Mouse (Mus musculus) spleen, adult 2 months (tissue): Measurements from ENCODE around the gene Apbb1. TPM values are rescaled to one million over a fixed set of nuclear protein-coding genes. Genes with fewer than 3 reads are reported as not detected.

Source experiments
- DNase-seq, 2 experiments: peaks; one replicate each; pipeline versions ENCODE4 v3.0.0 to v3.0.0-alpha.2; 2012 to 2021; ENCODE audit warnings: low spot score in 2 of 2, low read depth in 1 of 2
- H3K27ac ChIP-seq: fragments of 200-500 bp; 2 replicates; pipeline ENCODE4 v1.5.1; 2012; ENCODE audit warnings: low read length, inconsistent platforms; ENCODE audit not compliant: insufficient read depth
- H3K27me3 ChIP-seq: fragments of 200-500 bp; 2 replicates; pipeline ENCODE4 v1.6.1; 2012; ENCODE audit warnings: mild to moderate bottlenecking, moderate library complexity, low read length, inconsistent platforms; ENCODE audit not compliant: control insufficient read depth, insufficient read depth
- H3K36me3 ChIP-seq: fragments of 200-500 bp; 2 replicates; pipeline ENCODE4 v1.6.1; 2012; ENCODE audit warnings: mild to moderate bottlenecking, low read length, inconsistent platforms; ENCODE audit not compliant: control insufficient read depth, insufficient read depth
- H3K4me1 ChIP-seq: fragments of 200-500 bp; 2 replicates; pipeline ENCODE4 v1.6.1; 2011; ENCODE audit warnings: inconsistent platforms; ENCODE audit not compliant: control insufficient read depth, insufficient read depth, insufficient read length
- H3K4me3 ChIP-seq: fragments of 200-500 bp; 2 replicates; pipeline ENCODE4 v1.5.1; 2011; ENCODE audit warnings: mild to moderate bottlenecking, inconsistent platforms; ENCODE audit not compliant: insufficient read depth, insufficient read length; ENCODE audit errors: extremely low read depth
- CTCF ChIP-seq: fragments of 200-500 bp; IDR thresholded peaks from 2 replicates; pipeline ENCODE4 v1.5.1; 2011; ENCODE audit warnings: mild to moderate bottlenecking, inconsistent platforms; ENCODE audit not compliant: insufficient read depth, insufficient read length, insufficient replicate concordance; ENCODE audit errors: extremely low read depth
- POLR2A ChIP-seq: fragments of 200-500 bp; IDR thresholded peaks from 2 replicates; pipeline ENCODE4 v1.6.1; 2011; ENCODE audit warnings: low read depth, low read length, inconsistent platforms
- WGBS: fragments of 180-500 bp; shearing (Covaris S2); methylation state at CpG from one replicate; pipeline ENCODE4 v1.1.7; 2018; 5-methylcytosine and 5-hydroxymethylcytosine counted together
- polyA plus RNA-seq: library from polyadenylated mRNA; depleted of rRNA; stranded (reverse); fragments of >200 nt; gene quantifications from 2 replicates; pipeline ENCODE4 v1.2.3, GENCODE M21; 2012; rRNA removed

Apbb1 gene
- polyA plus RNA-seq, 1 experiment, result 9.9 TPM

DNA sequence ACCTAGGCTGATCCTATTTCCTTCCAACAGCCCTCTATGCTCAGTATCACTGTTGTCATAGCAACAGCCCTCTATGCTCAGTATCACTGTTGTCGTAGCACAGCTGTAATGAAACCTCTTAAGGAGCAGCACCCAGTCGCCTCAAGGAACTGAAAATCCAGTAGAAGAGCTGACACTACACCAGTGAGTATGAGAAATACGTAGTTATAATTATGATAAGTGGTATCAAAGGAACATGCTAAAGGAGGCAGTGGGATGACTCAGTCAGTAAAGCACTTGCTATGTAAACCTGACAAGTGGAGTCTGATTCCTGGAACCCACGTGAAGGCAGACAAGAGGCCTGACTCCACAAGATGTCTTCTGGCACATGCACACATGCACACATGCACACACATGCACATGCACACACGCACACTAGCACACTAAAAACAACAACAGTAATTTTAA, 67.6 kb downstream of the Apbb1 start:
- Histone ChIP-seq H3K36me3 (no peaks in the 10 kb centered on the region), H3K27ac (no peak overlapping the region), H3K4me1 (no peaks in the 10 kb centered on the region), H3K27me3 (no peaks in the 10 kb centered on the region), H3K4me3 (no peak overlapping the region)
- no peak for TF ChIP-seq CTCF
- no peak for TF ChIP-seq POLR2A
- no peak for DNase-seq
- 72% methylated on average over 5 of the region's 5 CpGs for WGBS

- no peak overlapping the region for H3K4me3 ChIP-seq
- no peak for DNase-seq
- H3K36me3 ChIP-seq, result no peaks in the 10 kb centered on the region
- no peaks in the 10 kb centered on the region for H3K27me3 ChIP-seq
- no peaks in the 10 kb centered on the region for H3K4me1 ChIP-seq
- TF ChIP-seq POLR2A (no peak), CTCF (no peak)
- WGBS, result 79% methylated on average over 5 of the region's 5 CpGs
- no peak overlapping the region for H3K27ac ChIP-seq
Observed at GRCm38 (mm10) chr7:105510143-105510542, 71.3 kb downstream of the Apbb1 start.

Other genes with a start within 250 kb of the Apbb1 start
- gene Olfr690, start 247.5 kb downstream of the Apbb1 start, polyA plus RNA-seq, result not detected in 2 replicates
- gene Olfr691, start 239.4 kb downstream of the Apbb1 start, polyA plus RNA-seq, result not detected in 2 replicates
- not detected in 2 replicates for gene Olfr692, start 213.4 kb downstream of the Apbb1 start, polyA plus RNA-seq
- gene Gm5901, start 206.6 kb downstream of the Apbb1 start, polyA plus RNA-seq, result not detected in 2 replicates
- gene Fam160a2, start 181.6 kb downstream of the Apbb1 start, polyA plus RNA-seq, result 36.2 and 38.6 TPM in 2 replicates
- not detected in 2 replicates for gene Cnga4, start 177.1 kb downstream of the Apbb1 start, polyA plus RNA-seq
- gene Cckbr, start 155.9 kb downstream of the Apbb1 start, polyA plus RNA-seq, result 0.11 TPM in 1 of 2 replicates, not detected in the other
- gene Cavin3, start 99.4 kb downstream of the Apbb1 start, polyA plus RNA-seq, result 35.1 and 53.9 TPM in 2 replicates
- gene Smpd1, start 27.3 kb downstream of the Apbb1 start, polyA plus RNA-seq, result 20.3 and 23.9 TPM in 2 replicates
- 0.37 and 0.61 TPM in 2 replicates for gene Hpx, start 18.5 kb upstream of the Apbb1 start, polyA plus RNA-seq
- gene Trim3, start 51.9 kb upstream of the Apbb1 start, polyA plus RNA-seq, result 25.4 and 35.1 TPM in 2 replicates
- gene Timm10b, start 58.4 kb upstream of the Apbb1 start, polyA plus RNA-seq, result 87.3 and 118 TPM in 2 replicates
- gene Arfip2, start 58.8 kb upstream of the Apbb1 start, polyA plus RNA-seq, result 38.1 and 38.3 TPM in 2 replicates
- 155 and 230 TPM in 2 replicates for gene Gm45799, start 58.9 kb upstream of the Apbb1 start, polyA plus RNA-seq
- gene Dnhd1, start 69.2 kb upstream of the Apbb1 start, polyA plus RNA-seq, result 1.4 and 2.3 TPM in 2 replicates
- 89.5 and 90.1 TPM in 2 replicates for gene Ilk, start 154.9 kb upstream of the Apbb1 start, polyA plus RNA-seq
- 6.1 and 7.2 TPM in 2 replicates for gene Rrp8, start 155.7 kb upstream of the Apbb1 start, polyA plus RNA-seq
- 282 and 451 TPM in 2 replicates for gene Taf10, start 162.7 kb upstream of the Apbb1 start, polyA plus RNA-seq
- 83.3 and 87.4 TPM in 2 replicates for gene Tpp1, start 170.6 kb upstream of the Apbb1 start, polyA plus RNA-seq
- 6.7 and 7.4 TPM in 2 replicates for gene Dchs1, start 206.0 kb upstream of the Apbb1 start, polyA plus RNA-seq
- 107 and 109 TPM in 2 replicates for gene Mrpl17, start 229.4 kb upstream of the Apbb1 start, polyA plus RNA-seq